Mouse (Mus musculus): Measurements from ENCODE around the gene Lgals1. TPM values are rescaled to one million over a fixed set of nuclear protein-coding genes. Genes with fewer than 3 reads are reported as not detected.
A peak's percentile ranks its signal among the peaks of the same experiment; 100 is the strongest.

Lgals1 gene
- total RNA-seq, 2 experiments from 2014 or later = 236 to 276 TPM

DNA sequence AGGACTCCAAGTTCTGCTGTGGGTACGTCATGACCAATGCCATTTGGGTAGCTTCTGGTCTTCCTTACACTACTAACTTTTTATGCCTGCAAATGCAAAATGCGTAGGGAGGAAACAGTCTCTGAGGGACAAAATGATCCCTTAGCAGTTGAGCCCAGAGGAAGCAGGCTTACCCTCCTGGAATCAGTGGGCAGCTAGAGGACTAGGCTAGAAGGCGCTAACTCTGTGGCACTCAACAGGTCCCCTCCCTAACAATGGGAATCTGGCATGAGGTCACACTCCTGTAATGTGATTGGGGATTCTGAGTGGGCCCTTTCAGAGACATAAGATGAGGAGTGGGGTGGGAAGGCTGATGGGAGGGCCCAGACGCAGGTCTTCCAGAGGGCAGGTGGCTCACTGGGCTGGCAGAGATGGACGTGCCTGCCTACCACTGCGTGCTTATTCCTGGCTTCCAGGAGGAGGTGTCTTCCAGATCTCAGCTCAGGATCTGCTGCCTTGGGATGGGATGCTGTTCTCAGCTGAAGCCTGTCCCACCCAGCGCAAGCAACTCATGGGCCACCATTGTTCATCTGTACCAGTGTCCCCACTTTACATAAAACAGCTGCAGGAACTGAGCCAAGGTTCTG, 4.4 kb downstream of the Lgals1 start:
- intact Hi-C loops (cut with DNase I) = no loop called here
- DNase-seq = no peak

DNA sequence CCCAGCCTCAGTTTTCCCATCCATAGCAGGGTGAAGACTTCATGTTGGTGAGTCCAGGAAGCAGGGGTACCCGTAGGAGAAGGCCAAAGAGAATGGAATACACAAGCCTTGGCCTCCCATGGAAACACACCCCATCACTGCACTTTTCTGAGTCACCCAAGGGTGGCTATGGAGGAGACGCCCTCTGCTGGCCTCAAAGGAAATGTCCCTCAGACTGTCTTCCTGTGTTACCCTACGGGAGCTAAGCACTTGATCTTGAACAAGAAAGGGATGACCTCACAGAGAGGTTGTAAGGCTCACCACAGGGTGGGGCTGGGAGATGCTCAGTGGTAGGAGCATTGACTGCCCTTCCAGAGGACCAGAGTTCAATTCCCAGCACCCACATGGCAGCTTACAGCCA, 5.1 kb downstream of the Lgals1 start:
- intact Hi-C loops (cut with DNase I) = no loop called here
- DNase-seq = peak; percentile 61 to 69

DNA sequence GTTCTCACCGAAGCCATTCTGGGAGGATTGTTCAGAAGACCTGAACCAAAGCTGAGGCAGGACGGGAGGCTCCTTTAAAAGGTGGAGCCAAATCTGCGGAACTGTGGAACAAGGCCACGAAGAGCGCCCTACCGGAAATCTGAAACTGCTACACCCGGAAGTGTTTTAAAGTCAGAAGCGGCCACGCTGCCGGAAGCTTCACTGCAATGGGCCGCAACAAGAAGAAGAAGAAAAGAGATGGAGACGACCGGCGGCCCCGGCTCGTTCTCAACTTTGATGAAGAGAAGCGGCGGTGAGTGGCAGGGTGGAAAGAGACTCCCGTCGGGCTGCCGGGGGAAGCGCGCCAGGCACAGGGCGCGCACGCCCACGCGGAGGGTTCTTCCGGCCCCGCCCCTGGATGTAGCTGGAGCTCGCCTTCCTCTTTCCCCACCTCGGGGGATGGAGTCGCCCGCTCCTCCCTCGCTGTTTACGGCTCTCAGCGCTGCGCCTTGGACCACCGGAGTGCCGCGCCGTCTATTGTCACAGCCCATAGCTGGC, 8.3 kb downstream of the Lgals1 start, which contains the start of gene Nol12:
Gene Nol12 (plus strand): TSS at position 150 of the 537 bp plus-strand sequence.
- intact Hi-C loops (cut with DNase I) = no loop called here

GRCm38 (mm10) chr15:78936403-78936802, 9.9 kb downstream of the Lgals1 start:
- intact Hi-C loops (cut with DNase I) = no loop called here
- no peak for DNase-seq

More for the DNA sequence above, 8.3 kb downstream of the Lgals1 start, which contains the start of gene Nol12:
- DNase-seq = peak; percentile 82 to 88

GRCm38 (mm10) chr15:78937311-78937710, 10.8 kb downstream of the Lgals1 start:
- intact Hi-C loops (cut with DNase I) = no loop called here
- DNase-seq = no peak

DNA sequence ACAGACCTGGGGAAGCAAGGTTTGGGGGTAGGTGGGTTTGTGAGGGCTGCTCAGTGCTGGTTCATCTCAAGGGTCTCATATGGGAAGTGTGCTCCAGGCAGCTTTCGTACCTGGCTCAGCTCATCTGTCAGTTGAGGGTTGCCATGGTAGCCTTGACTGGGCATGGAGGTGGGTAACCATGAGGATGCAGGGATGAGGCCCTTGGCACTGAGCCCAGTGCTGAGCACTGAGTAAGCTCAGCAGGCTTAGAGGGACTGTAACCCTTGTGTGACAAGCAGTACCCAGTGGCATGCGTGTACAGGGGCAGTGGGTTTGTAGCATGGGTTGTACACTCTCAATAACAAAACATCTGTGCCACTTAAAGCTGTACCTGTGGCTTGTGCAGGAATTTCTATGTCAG, 11.4 kb downstream of the Lgals1 start:
- no peak for DNase-seq
- intact Hi-C loops (cut with DNase I) = no loop called here

GRCm38 (mm10) chr15:78940325-78940724, 13.8 kb downstream of the Lgals1 start:
- intact Hi-C loops (cut with DNase I) = no loop called here
- no peak for DNase-seq

DNA sequence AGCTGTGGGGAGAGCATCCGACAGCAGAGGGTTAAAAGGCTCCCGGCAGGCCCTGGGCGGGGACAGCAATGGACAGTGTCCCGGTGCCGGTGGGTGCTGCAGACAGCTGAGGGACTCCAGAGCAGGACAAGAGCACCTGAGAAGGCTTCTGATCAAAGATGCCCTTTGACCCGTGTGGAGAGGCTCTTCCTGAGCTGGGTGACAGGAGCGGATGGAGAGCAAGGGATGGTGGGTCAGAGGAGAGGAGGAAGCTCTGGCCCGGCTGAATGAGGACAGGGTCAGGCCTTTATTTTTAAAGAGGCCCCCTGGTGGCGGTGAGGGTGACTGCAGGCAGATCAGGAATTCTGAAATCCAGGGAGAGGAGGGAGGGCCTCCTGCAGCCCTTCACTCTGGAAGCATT, 16.1 kb downstream of the Lgals1 start:
- DNase-seq = peak; percentile 83 to 90
- intact Hi-C loops (cut with DNase I) = loop anchor here (1.0 kb wide), 1 partner anchor 25 kb away; no protein-coding TSS in a partner anchor

GRCm38 (mm10) chr15:78946232-78946631, 19.7 kb downstream of the Lgals1 start:
- intact Hi-C loops (cut with DNase I) = no loop called here
- DNase-seq = no peak

GRCm38 (mm10) chr15:78947657-78948056, 21.1 kb downstream of the Lgals1 start, which contains the start of gene Triobp:
TSS of gene Triobp (plus strand) at chr15:78947724.
- peak; percentile 88 for DNase-seq
- intact Hi-C loops (cut with DNase I) = no loop called here

DNA sequence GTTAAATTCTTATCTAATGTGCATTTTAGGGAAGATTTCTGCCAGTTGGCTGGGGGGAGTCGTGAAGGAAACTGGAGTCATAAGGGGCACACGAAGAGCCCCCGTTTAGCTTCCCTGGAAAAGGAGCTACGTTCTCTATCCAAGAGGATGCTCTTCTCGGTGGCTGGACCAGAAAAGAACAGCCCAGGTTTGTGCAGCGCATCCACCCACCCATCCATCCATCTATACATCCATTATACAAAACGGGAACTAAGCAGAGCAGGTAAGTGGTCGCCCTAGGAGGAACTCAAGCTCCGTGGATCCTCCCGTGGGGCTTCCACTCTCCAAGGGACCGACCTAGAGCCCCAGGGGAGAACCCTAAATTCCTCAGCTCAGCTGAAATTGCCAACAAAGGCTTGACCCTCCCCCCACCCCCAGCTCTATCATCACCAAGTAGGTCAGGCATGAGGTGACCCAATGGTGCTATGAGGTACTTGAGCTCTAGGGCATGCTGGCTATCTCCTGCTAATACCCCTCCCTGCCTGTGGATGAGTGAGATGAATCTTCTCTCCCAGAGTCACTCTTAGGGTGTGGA, 21.7 kb downstream of the Lgals1 start:
- DNase-seq = no peak
- intact Hi-C loops (cut with DNase I) = no loop called here

DNA sequence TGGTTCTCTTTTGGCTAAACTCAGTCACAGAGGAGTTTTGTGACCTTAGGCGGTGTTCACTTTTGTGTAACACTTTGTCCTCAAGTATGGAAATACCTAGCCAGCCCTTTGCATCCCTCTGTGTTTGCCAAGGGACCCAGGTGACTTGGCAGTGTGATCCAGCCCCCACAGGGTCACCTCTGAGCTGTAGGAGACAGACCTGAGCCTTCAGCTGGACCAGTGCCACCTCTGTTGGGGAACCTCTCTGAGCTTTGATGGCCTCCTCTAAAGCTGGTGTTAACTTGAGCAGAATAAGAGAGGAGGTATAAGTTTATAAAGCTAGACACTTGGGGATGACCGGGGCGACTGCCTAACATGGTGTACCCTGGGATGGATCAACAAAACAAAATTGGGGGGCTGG, 22.4 kb downstream of the Lgals1 start:
- intact Hi-C loops (cut with DNase I) = no loop called here
- DNase-seq = no peak

DNA sequence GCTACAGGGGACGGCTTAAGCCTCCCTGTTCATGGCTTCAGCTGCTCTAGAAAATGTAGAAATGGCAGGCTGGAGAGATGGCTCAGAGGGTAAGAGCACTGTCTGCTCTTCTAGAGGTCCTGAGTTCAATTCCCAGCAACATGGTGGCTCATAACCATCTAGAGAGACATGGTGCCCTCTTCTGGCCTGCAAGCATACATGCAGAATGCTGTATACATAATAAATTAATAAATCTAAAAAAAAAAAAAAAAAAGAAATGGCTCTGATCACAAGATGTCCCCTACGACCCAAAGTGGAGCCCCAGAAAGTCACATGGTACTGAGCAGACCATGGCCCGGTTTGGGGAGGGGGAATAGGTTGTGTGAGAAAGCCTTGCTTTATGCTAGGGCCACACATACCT, 29.1 kb downstream of the Lgals1 start:
- intact Hi-C loops (cut with DNase I) = no loop called here
- DNase-seq = no peak

DNA sequence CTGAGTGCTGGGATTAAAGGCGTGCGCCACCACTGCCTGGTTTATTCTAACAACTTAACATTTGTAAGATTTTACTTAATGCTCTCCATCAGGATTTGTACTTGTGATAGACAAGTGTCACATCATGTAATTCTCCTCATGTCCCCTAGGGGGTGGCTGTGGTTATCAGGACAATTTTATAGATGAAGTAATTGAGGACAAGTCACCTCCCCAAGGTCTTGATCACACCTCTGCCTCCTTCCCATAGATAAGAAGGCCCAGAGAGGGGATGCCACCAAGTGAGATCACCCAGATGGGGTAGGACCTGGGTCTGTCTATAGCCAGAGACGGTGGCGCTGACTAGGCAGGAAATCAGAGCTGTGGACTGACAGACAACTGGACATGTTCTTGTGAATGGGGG, 29.8 kb downstream of the Lgals1 start:
- no peak for DNase-seq

GRCm38 (mm10) chr15:78957021-78957420, 30.5 kb downstream of the Lgals1 start:
- DNase-seq = no peak
- intact Hi-C loops (cut with DNase I) = no loop called here

More for the DNA sequence above, 29.8 kb downstream of the Lgals1 start:
- intact Hi-C loops (cut with DNase I) = no loop called here

GRCm38 (mm10) chr15:78959537-78959936, 33.0 kb downstream of the Lgals1 start:
- DNase-seq = no peak
- intact Hi-C loops (cut with DNase I) = no loop called here

DNA sequence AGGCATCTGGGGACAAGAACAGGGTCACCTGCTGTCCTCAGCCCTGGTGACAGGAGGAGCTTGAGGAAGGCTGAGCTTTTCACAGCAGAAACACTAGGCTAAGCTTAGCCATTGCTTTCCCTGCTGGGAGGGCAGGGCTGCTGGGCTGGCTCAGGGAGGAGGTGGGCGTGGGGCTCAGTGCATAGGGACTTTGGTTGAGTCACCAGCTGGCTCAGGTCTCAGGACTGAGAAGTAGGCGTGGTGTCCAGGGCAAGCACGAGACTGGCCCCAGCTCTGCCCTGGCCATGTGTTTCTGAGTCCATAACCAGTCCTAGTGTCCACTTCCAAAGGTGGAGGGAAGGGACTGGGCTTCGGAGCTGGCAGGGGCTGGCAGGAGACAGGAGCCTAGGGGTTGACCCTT, 33.6 kb downstream of the Lgals1 start:
- intact Hi-C loops (cut with DNase I) = no loop called here
- peak; percentile 70 to 71 for DNase-seq

DNA sequence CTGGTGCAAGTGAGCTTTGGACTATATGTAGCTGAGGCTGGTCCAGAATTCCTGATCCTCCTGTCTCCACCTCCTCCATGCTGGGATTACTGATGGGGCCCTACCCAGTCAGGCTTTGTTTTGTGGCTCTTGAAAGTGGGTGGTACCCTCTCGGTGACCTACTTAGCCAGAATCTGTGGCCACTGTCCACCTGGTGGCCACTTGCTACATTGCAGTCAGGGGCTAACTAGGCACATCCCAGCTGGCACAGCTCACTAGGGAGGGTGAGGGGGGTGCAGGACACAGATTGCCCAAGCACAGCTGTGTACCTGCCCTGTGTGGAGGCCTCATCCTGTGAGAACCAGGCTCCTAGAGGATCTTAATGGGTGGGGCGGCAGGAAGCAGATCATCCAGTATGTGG, 36.4 kb downstream of the Lgals1 start:
- DNase-seq = peak; percentile 74 to 86
- intact Hi-C loops (cut with DNase I) = no loop called here

- intact Hi-C loops (cut with DNase I) = no loop called here
- no peak for DNase-seq
These were observed 45.1 kb downstream of the Lgals1 start for GRCm38 (mm10) chr15:78971626-78972025.

GRCm38 (mm10) chr15:78973950-78974349, 47.4 kb downstream of the Lgals1 start:
- peak in 1 of 2 experiments; percentile 27 for DNase-seq
- intact Hi-C loops (cut with DNase I) = no loop called here

DNA sequence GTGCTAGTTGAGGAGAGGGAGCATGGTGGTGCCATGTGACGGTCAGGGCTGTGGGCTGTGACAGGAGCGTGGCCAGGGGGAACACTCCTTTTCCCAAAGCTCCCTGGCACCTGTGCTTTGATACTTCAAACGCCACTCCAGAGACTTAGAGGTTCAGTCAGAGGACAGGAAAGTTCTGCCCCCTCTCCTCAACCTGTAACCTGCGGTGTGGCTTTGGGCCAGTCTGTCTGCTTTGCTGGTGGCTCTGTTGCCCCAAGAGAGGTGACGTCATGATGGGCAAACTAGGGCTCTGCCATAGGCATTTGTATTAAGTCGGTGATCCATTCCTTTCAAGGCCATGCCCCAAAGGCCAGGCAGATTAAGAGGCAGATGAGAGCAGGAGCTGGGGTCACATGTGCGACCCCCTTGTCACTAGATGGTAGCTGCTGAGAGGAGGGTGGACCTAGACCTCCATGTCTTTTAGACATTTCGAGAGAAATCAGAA, 51.2 kb downstream of the Lgals1 start:
- intact Hi-C loops (cut with DNase I) = no loop called here
- no peak for DNase-seq

GRCm38 (mm10) chr15:78978875-78979274, 52.4 kb downstream of the Lgals1 start:
- DNase-seq = peak; percentile 88 to 91
- intact Hi-C loops (cut with DNase I) = no loop called here
